Mouse (Mus musculus): ENCODE measurements around the gene Ufsp1. TPM values are rescaled to one million over a fixed set of nuclear protein-coding genes. Genes with fewer than 3 reads are reported as not detected.

Ufsp1 gene
- polyA plus RNA-seq, 1 experiment from 2014 or later: 11.4 TPM

GRCm38 (mm10) chr5:137315084-137315903 is 20.9 kb downstream of the Ufsp1 start:
- H3K9ac ChIP-seq (ENCODE audit: low read length): peak overlapping the region; percentile 75
- H3K36me3 ChIP-seq (ENCODE audit: control insufficient read depth, insufficient read depth, low read length): 0 out of 2 replicates have a peak, but pooled peaks cover 2% of the 10 kb centered on the region
- DNase-seq (ENCODE audit: low spot score): peak; percentile 69
- H3K27me3 ChIP-seq (ENCODE audit: control insufficient read depth, insufficient read depth, low read length): no peaks in the 10 kb centered on the region
- 41% methylated on average over 29 of the region's 30 CpGs for WGBS
- no peak overlapping the region; the same call in 1 of the 2 replicates for H3K4me2 ChIP-seq (replicated peaks; ENCODE audit: low read depth)
- peaks cover 16% of the 10 kb centered on the region for H3K4me1 ChIP-seq (replicated peaks; ENCODE audit: control insufficient read depth, insufficient read depth)
- peak overlapping the region; percentile 92 for H3K27ac ChIP-seq (replicated peaks)
- no peak for ATAC-seq (ENCODE audit: low FRiP score, low TSS enrichment)
- H3K4me3 ChIP-seq (ENCODE audit: low read depth, low read length): no peak overlapping the region
- TF ChIP-seq EP300 (optimal IDR thresholded peaks at IDR 0.05): no peak
- TF ChIP-seq CTCF (IDR thresholded peaks at IDR 0.05; ENCODE audit: low read depth): peak; percentile 73
- no peaks in the 10 kb centered on the region for H3K9me3 ChIP-seq (ENCODE audit: control insufficient read depth, low read length)

GRCm38 (mm10) chr5:137317361-137317760 is 22.9 kb downstream of the Ufsp1 start:
- H3K27ac ChIP-seq (replicated peaks): no peak overlapping the region
- no peak for DNase-seq (ENCODE audit: low spot score)
- 75% methylated on average over 8 of the region's 8 CpGs for WGBS

DNA sequence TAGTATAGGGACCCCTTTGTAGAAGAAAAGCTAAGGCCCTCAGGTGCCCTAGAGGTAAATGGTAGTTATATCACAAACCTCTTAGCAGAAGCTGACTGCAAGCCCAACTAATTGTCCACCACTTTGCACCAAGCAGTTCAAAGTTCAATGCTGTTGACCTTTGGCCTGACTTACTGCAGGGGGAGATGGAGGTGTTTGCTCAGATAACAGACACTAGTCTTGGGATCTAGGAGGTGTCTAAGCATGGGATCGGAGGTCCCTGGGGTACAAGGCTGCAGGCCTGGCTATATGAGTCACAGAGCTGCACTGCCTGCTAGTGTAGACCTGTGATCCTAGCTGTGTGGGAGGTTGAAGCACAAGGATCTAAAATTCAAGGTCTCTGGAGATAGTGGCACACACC is 24.1 kb downstream of the Ufsp1 start:
- no peaks in the 10 kb centered on the region for H3K36me3 ChIP-seq (ENCODE audit: control insufficient read depth, insufficient read depth, low read length)
- ATAC-seq (ENCODE audit: low FRiP score, low TSS enrichment) (no peak), DNase-seq (ENCODE audit: low spot score) (no peak)
- no peak overlapping the region for H3K4me2 ChIP-seq (replicated peaks; ENCODE audit: low read depth)
- no peak overlapping the region for H3K9ac ChIP-seq (ENCODE audit: low read length)
- peaks cover 9% of the 10 kb centered on the region; the same call in 1 of the 2 replicates for H3K4me1 ChIP-seq (replicated peaks; ENCODE audit: control insufficient read depth, insufficient read depth)
- H3K4me3 ChIP-seq (ENCODE audit: low read depth, low read length): no peak overlapping the region
- no peaks in the 10 kb centered on the region for H3K27me3 ChIP-seq (ENCODE audit: control insufficient read depth, insufficient read depth, low read length)
- H3K9me3 ChIP-seq (ENCODE audit: control insufficient read depth, low read length): no peaks in the 10 kb centered on the region
- no peak overlapping the region for H3K27ac ChIP-seq (replicated peaks)
- 61% methylated on average over 1 of the region's 1 CpGs for WGBS
- TF ChIP-seq CTCF (IDR thresholded peaks at IDR 0.05; ENCODE audit: low read depth) (no peak), EP300 (optimal IDR thresholded peaks at IDR 0.05) (no peak)

More at GRCm38 (mm10) chr5:137317361-137317760, 22.9 kb downstream of the Ufsp1 start:
- H3K9me3 ChIP-seq (ENCODE audit: control insufficient read depth, low read length): no peaks in the 10 kb centered on the region
- H3K4me1 ChIP-seq (replicated peaks; ENCODE audit: control insufficient read depth, insufficient read depth): peaks cover 16% of the 10 kb centered on the region
- no peak for TF ChIP-seq EP300 (optimal IDR thresholded peaks at IDR 0.05)
- TF ChIP-seq CTCF (IDR thresholded peaks at IDR 0.05; ENCODE audit: low read depth): no peak
- no peak for ATAC-seq (ENCODE audit: low FRiP score, low TSS enrichment)
- no peak overlapping the region for H3K4me3 ChIP-seq (ENCODE audit: low read depth, low read length)
- H3K4me2 ChIP-seq (replicated peaks; ENCODE audit: low read depth): no peak overlapping the region
- H3K36me3 ChIP-seq (ENCODE audit: control insufficient read depth, insufficient read depth, low read length): no peaks in the 10 kb centered on the region
- H3K27me3 ChIP-seq (ENCODE audit: control insufficient read depth, insufficient read depth, low read length): no peaks in the 10 kb centered on the region
- H3K9ac ChIP-seq (ENCODE audit: low read length): no peak overlapping the region

- no peak overlapping the region for H3K4me2 ChIP-seq (replicated peaks; ENCODE audit: low read depth)
- no peak for DNase-seq (ENCODE audit: low spot score)
- no peak for ATAC-seq (ENCODE audit: low FRiP score, low TSS enrichment)
- H3K36me3 ChIP-seq (ENCODE audit: control insufficient read depth, insufficient read depth, low read length): no peaks in the 10 kb centered on the region
- H3K4me1 ChIP-seq (replicated peaks; ENCODE audit: control insufficient read depth, insufficient read depth): no peaks in the 10 kb centered on the region
- no peak overlapping the region for H3K9ac ChIP-seq (ENCODE audit: low read length)
- TF ChIP-seq CTCF (IDR thresholded peaks at IDR 0.05; ENCODE audit: low read depth): no peak
- no peak for TF ChIP-seq EP300 (optimal IDR thresholded peaks at IDR 0.05)
- H3K27me3 ChIP-seq (ENCODE audit: control insufficient read depth, insufficient read depth, low read length): no peaks in the 10 kb centered on the region
- 97% methylated on average over 3 of the region's 3 CpGs for WGBS
- H3K9me3 ChIP-seq (ENCODE audit: control insufficient read depth, low read length): no peaks in the 10 kb centered on the region
- H3K27ac ChIP-seq (replicated peaks): no peak overlapping the region
- no peak overlapping the region for H3K4me3 ChIP-seq (ENCODE audit: low read depth, low read length)
Measured at GRCm38 (mm10) chr5:137320996-137321395, 26.6 kb downstream of the Ufsp1 start.

DNA sequence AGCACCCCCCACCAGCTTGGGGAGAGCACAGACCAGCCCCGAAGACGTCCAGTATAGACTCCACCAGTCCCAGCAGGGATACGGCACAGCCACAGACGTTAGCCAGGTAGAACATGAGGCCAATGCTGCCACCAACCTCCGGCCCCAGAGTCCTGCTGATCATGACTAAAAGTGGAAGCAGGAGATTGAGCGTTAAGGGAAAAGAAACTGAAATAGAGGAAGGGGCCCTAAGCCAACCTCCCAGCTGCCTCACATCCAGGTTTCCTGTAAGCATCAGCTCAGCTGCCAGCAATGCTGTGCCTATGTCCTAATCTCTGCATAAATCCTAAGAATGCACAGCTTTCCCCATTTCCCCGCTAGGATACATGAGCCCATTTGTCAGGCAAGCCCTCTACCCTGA is 36.5 kb downstream of the Ufsp1 start:
- H3K9ac ChIP-seq (ENCODE audit: low read length): no peak overlapping the region
- no peaks in the 10 kb centered on the region for H3K36me3 ChIP-seq (ENCODE audit: control insufficient read depth, insufficient read depth, low read length)
- H3K4me3 ChIP-seq (ENCODE audit: low read depth, low read length): no peak overlapping the region
- H3K27me3 ChIP-seq (ENCODE audit: control insufficient read depth, insufficient read depth, low read length): no peaks in the 10 kb centered on the region
- H3K4me1 ChIP-seq (replicated peaks; ENCODE audit: control insufficient read depth, insufficient read depth): no peaks in the 10 kb centered on the region
- no peak for TF ChIP-seq EP300 (optimal IDR thresholded peaks at IDR 0.05)
- no peak for TF ChIP-seq CTCF (IDR thresholded peaks at IDR 0.05; ENCODE audit: low read depth)
- H3K9me3 ChIP-seq (ENCODE audit: control insufficient read depth, low read length): no peaks in the 10 kb centered on the region
- H3K27ac ChIP-seq (replicated peaks): no peak overlapping the region
- DNase-seq (ENCODE audit: low spot score): no peak
- ATAC-seq (ENCODE audit: low FRiP score, low TSS enrichment): no peak
- 87% methylated on average over 7 of the region's 7 CpGs for WGBS
- H3K4me2 ChIP-seq (replicated peaks; ENCODE audit: low read depth): no peak overlapping the region

DNA sequence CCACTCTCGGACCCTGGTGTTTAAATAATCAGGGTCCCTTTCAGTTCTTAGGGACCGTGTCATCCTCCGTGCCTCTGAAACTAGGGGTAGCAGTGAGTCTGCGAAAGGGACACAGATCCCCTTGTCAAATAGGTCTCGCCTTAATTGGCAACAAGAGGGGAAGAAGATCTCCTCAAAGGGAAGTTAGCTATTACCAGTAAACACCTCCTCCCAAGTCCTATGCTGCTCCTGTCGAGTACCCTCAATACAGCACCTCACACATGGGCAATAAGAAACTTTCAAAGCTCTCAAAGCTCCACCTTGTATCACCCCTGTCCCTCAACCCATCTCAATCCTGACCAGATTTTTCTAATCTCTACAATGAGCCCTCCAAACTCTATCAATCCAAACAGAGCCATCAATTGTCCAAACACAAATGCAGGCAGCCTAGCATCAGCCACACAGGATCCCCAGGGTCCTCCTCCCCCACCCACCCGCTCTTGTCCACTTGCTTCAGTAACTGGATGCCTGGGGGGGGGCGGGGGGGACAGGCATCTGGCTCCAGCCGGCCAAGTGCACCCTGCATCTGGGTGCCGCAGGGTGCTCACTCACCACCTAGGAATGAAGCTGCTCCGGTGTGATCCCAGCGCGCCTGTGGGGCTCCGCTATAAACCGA is 38.6 kb downstream of the Ufsp1 start:
- DNase-seq (ENCODE audit: low spot score) (no peak), ATAC-seq (ENCODE audit: low FRiP score, low TSS enrichment) (no peak)
- WGBS: 15% methylated on average over 15 of the region's 15 CpGs
- no peaks in the 10 kb centered on the region for H3K27me3 ChIP-seq (ENCODE audit: control insufficient read depth, insufficient read depth, low read length)
- peak overlapping the region; percentile 91 for H3K4me2 ChIP-seq (replicated peaks; ENCODE audit: low read depth)
- H3K36me3 ChIP-seq (ENCODE audit: control insufficient read depth, insufficient read depth, low read length): no peaks in the 10 kb centered on the region
- H3K27ac ChIP-seq (replicated peaks): peak overlapping the region; percentile 67
- H3K4me1 ChIP-seq (replicated peaks; ENCODE audit: control insufficient read depth, insufficient read depth): no peaks in the 10 kb centered on the region
- no peaks in the 10 kb centered on the region for H3K9me3 ChIP-seq (ENCODE audit: control insufficient read depth, low read length)
- H3K9ac ChIP-seq (ENCODE audit: low read length): peak overlapping the region; percentile 67
- H3K4me3 ChIP-seq (ENCODE audit: low read depth, low read length): peak overlapping the region; percentile 65
- no peak for TF ChIP-seq EP300 (optimal IDR thresholded peaks at IDR 0.05)
- TF ChIP-seq CTCF (IDR thresholded peaks at IDR 0.05; ENCODE audit: low read depth): no peak
